In the genomic region with DNA sequence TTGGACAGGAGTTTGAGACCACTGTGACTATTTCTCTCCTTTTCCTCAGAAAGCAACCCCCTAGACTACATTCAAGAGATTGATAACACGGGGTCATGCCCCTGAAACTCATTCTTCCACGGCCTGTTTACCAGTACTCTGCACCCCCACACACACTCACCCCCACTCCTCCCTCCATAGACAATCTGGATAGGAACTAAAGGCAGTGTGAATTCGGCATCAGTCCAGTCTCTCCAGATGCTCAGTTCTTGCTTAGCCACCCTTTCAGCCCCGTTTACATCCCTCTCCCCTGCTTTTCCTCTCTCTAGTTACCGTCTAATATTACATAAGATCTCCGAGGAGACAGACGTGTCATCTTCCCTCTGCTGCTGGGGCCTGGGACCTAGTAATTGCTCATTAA, we compare ENCODE assay signal across 18 mouse cellular contexts. TPM values are rescaled to one million over a fixed set of nuclear protein-coding genes. Genes with fewer than 3 reads are reported as not detected.
DNase-seq lines count a peak whose midpoint lies in the region; ATAC-seq and TF ChIP-seq lines count a peak whose summit lies in the region.
"Had no signal": no experiment of that assay in that cellular context is flagged by ENCODE, and none has a peak within 500 bp of the region (broad histone marks: within the 10 kb centered on the region; RNA-seq: fewer than 3 reads in every experiment).

No protein-coding gene starts in this region.

- ATAC-seq in forebrain, embryonic 14.5 days: no peak
- ATAC-seq in forebrain, postnatal 0 days: no peak
- ATAC-seq in forebrain, embryonic 16.5 days: no peak
- no peak for ATAC-seq in liver, embryonic 12.5 days
- ATAC-seq: activated CD4-positive, CD25-positive, alpha-beta regulatory T cell, adult 4 months; hindbrain, postnatal 0 days; intestine, postnatal 0 days; lung, postnatal 0 days had no signal

- peaks cover 15% of the 10 kb centered on the region for H3K4me1 ChIP-seq in forebrain, embryonic 14.5 days (ENCODE audit: control insufficient read depth, insufficient read depth, low read length)
- no peaks in the 10 kb centered on the region; the same call in 1 of the 2 replicates for H3K4me1 ChIP-seq in forebrain, postnatal 0 days (ENCODE audit: insufficient read depth)
- peaks cover 20% of the 10 kb centered on the region for H3K4me1 ChIP-seq in forebrain, embryonic 16.5 days (replicated peaks; ENCODE audit: control insufficient read depth, insufficient read depth, low read length)
- peaks cover 21% of the 10 kb centered on the region for H3K4me1 ChIP-seq in liver, embryonic 12.5 days

- H3K4me3 ChIP-seq in forebrain, embryonic 14.5 days (ENCODE audit: low read depth, low read length): no peak overlapping the region
- no peak overlapping the region for H3K4me3 ChIP-seq in forebrain, postnatal 0 days (ENCODE audit: low read depth, low read length)
- no peak overlapping the region for H3K4me3 ChIP-seq in left cerebral cortex, adult 2 months
- H3K4me3 ChIP-seq in forebrain, embryonic 16.5 days (replicated peaks; ENCODE audit: low read length): no peak overlapping the region
- H3K4me3 ChIP-seq in liver, embryonic 12.5 days: no peak overlapping the region
- H3K4me3 ChIP-seq: hindbrain, embryonic 10.5 days had no signal

- H3K36me3 ChIP-seq in forebrain, embryonic 14.5 days (ENCODE audit: control insufficient read depth, insufficient read depth, low read length): peaks cover 32% of the 10 kb centered on the region
- peaks cover 34% of the 10 kb centered on the region for H3K36me3 ChIP-seq in forebrain, postnatal 0 days (ENCODE audit: insufficient read depth)
- peaks cover 8% of the 10 kb centered on the region for H3K36me3 ChIP-seq in forebrain, embryonic 16.5 days (ENCODE audit: control insufficient read depth, insufficient read depth)
- peaks cover 61% of the 10 kb centered on the region for H3K36me3 ChIP-seq in liver, embryonic 12.5 days

- intact Hi-C loops in left cerebral cortex, adult 2 months (cut with DNase I): no loop called here
- intact Hi-C loops in left cerebral cortex, postnatal 36 days (cut with DNase I): no loop called here

- H3K9me3 ChIP-seq in forebrain, embryonic 14.5 days (replicated peaks; ENCODE audit: control insufficient read depth, low read length): no peaks in the 10 kb centered on the region
- no peaks in the 10 kb centered on the region for H3K9me3 ChIP-seq in forebrain, postnatal 0 days (ENCODE audit: low read length)
- H3K9me3 ChIP-seq in forebrain, embryonic 16.5 days (ENCODE audit: control insufficient read depth, low read length): no peaks in the 10 kb centered on the region
- no peaks in the 10 kb centered on the region for H3K9me3 ChIP-seq in liver, embryonic 12.5 days (replicated peaks)
- H3K9me3 ChIP-seq: hindbrain, embryonic 10.5 days had no signal

- H3K27me3 ChIP-seq in forebrain, embryonic 14.5 days (replicated peaks; ENCODE audit: control insufficient read depth, insufficient read depth, low read length): no peaks in the 10 kb centered on the region
- no peaks in the 10 kb centered on the region for H3K27me3 ChIP-seq in forebrain, postnatal 0 days (ENCODE audit: insufficient read depth, low read length)
- H3K27me3 ChIP-seq in forebrain, embryonic 16.5 days (replicated peaks; ENCODE audit: control insufficient read depth, insufficient read depth, low read length): no peaks in the 10 kb centered on the region
- H3K27me3 ChIP-seq in liver, embryonic 12.5 days (replicated peaks): no peaks in the 10 kb centered on the region

- H3K9ac ChIP-seq in forebrain, embryonic 14.5 days (ENCODE audit: low read length): no peak overlapping the region
- no peak overlapping the region for H3K9ac ChIP-seq in forebrain, postnatal 0 days
- no peak overlapping the region for H3K9ac ChIP-seq in forebrain, embryonic 16.5 days (replicated peaks; ENCODE audit: low read depth, low read length)
- no peak overlapping the region for H3K9ac ChIP-seq in liver, embryonic 12.5 days

- WGBS in forebrain, embryonic 14.5 days: 56% methylated on average over 7 of the region's 7 CpGs
- WGBS in forebrain, postnatal 0 days: 44% methylated on average over 7 of the region's 7 CpGs
- 41% methylated on average over 7 of the region's 7 CpGs for WGBS in forebrain, embryonic 16.5 days
- WGBS in liver, embryonic 12.5 days (ENCODE audit: insufficient replicate concordance): 76% methylated on average over 7 of the region's 7 CpGs

- no peak overlapping the region for H3K4me2 ChIP-seq in forebrain, embryonic 14.5 days (ENCODE audit: low read length)
- no peak overlapping the region for H3K4me2 ChIP-seq in forebrain, postnatal 0 days (ENCODE audit: low read depth)
- no peak overlapping the region for H3K4me2 ChIP-seq in forebrain, embryonic 16.5 days (ENCODE audit: low read length)
- H3K4me2 ChIP-seq in liver, embryonic 12.5 days: no peak overlapping the region
- H3K4me2 ChIP-seq: midbrain, embryonic 11.5 days had no signal

- no peak for TF ChIP-seq CTCF in forebrain, postnatal 0 days (IDR thresholded peaks at IDR 0.05; ENCODE audit: low read depth)
- TF ChIP-seq CTCF in left cerebral cortex, adult 2 months (IDR thresholded peaks at IDR 0.05): no peak

- peak; percentile 58 for DNase-seq in cerebellum, adult 11-12 months
- no peak for DNase-seq in cerebellum, postnatal 14 days
- DNase-seq in forebrain, embryonic 14.5 days (ENCODE audit: low spot score): peak; percentile 49
- DNase-seq in forebrain, postnatal 0 days: no peak
- DNase-seq in left cerebral cortex, adult 2 months (ENCODE audit: extremely low spot score in 1 of 2, low spot score in 2 of 2): no peak
- DNase-seq in left cerebral cortex, postnatal 36 days (ENCODE audit: low spot score in 2 of 2): no peak
- DNase-seq: adrenal gland, postnatal 10 days; kidney, postnatal 10 days; retina, postnatal 1 day; thymus, postnatal 14 days had no signal

- no peak overlapping the region; the same call in 1 of the 2 replicates for H3K27ac ChIP-seq in forebrain, embryonic 14.5 days (ENCODE audit: low read depth, low read length)
- H3K27ac ChIP-seq in forebrain, postnatal 0 days (ENCODE audit: low read depth, low read length): no peak overlapping the region; the same call in 1 of the 2 replicates
- peak overlapping the region; percentile 94 for H3K27ac ChIP-seq in left cerebral cortex, adult 2 months
- H3K27ac ChIP-seq in forebrain, embryonic 16.5 days (ENCODE audit: low read length): peak overlapping the region; percentile 14; the same call in 1 of the 2 replicates
- H3K27ac ChIP-seq in liver, embryonic 12.5 days: no peak overlapping the region
- H3K27ac ChIP-seq: hindbrain, embryonic 10.5 days had no signal

RNA-seq across cellular contexts. Expression of gene Crebrf, which starts 21.3 kb away (rescaled TPM):
- polyA plus RNA-seq in forebrain, embryonic 14.5 days (2014; fragmentation: Nextera tagmentation; extraction: Ambion mirVana): 10.0 and 12.8 TPM in 2 replicates
- 26.0 and 31.4 TPM in 2 replicates for total RNA-seq in forebrain, postnatal 0 days (2014; rRNA removed)
- polyA plus RNA-seq in forebrain, postnatal 0 days (2015; fragmentation: Nextera tagmentation; extraction: Ambion mirVana): 7.2 and 11.0 TPM in 2 replicates
- 100 to 1,000 TPM; 150 TPM for total RNA-seq in left cerebral cortex, adult 2 months (2021)
- total RNA-seq in left cerebral cortex, postnatal 36 days (2021): 100 to 1,000 TPM; 117 to 118 TPM
- polyA plus RNA-seq in forebrain, embryonic 16.5 days (2015; fragmentation: Nextera tagmentation; extraction: Ambion mirVana): 11.9 and 14.5 TPM in 2 replicates
- 1.7 and 2.1 TPM in 2 replicates for polyA plus RNA-seq in liver, embryonic 12.5 days (2016; fragmentation: Nextera tagmentation; extraction: Ambion mirVana)

RNA-seq across cellular contexts. Expression of gene Atp6v0e, which starts 31.1 kb away (rescaled TPM):
- polyA plus RNA-seq in forebrain, embryonic 14.5 days (2014; fragmentation: Nextera tagmentation; extraction: Ambion mirVana): 154 and 185 TPM in 2 replicates
- total RNA-seq in forebrain, postnatal 0 days (2014; rRNA removed): 60.2 and 71.9 TPM in 2 replicates
- 106 and 139 TPM in 2 replicates for polyA plus RNA-seq in forebrain, postnatal 0 days (2015; fragmentation: Nextera tagmentation; extraction: Ambion mirVana)
- 10 to 100 TPM; 39.2 to 44.6 TPM for total RNA-seq in left cerebral cortex, adult 2 months (2021)
- 10 to 100 TPM; 41.3 to 44.1 TPM for total RNA-seq in left cerebral cortex, postnatal 36 days (2021)
- 129 and 146 TPM in 2 replicates for polyA plus RNA-seq in forebrain, embryonic 16.5 days (2015; fragmentation: Nextera tagmentation; extraction: Ambion mirVana)
- 177 and 179 TPM in 2 replicates for polyA plus RNA-seq in liver, embryonic 12.5 days (2016; fragmentation: Nextera tagmentation; extraction: Ambion mirVana)

Comparison
In these comparisons a context has a peak if more than half of its experiments do, and no peak if none do; other contexts are left out.
1. DNase-seq: peak in cerebellum, adult 11-12 months (single experiment) and forebrain, embryonic 14.5 days (single experiment); none in cerebellum, postnatal 14 days (0 of 2), forebrain, postnatal 0 days (single experiment), left cerebral cortex, adult 2 months (0 of 2) and left cerebral cortex, postnatal 36 days (0 of 2).
2. H3K27ac ChIP-seq: peak in left cerebral cortex, adult 2 months (single experiment) and forebrain, embryonic 16.5 days (single experiment); none in forebrain, embryonic 14.5 days (single experiment), forebrain, postnatal 0 days (single experiment) and liver, embryonic 12.5 days (single experiment).